Mouse (Mus musculus): ENCODE measurements around the gene Pde3a. TPM values are rescaled to one million over a fixed set of nuclear protein-coding genes. Genes with fewer than 3 reads are reported as not detected.

The Pde3a gene
- polyA plus RNA-seq, 1 experiment: 2.7 TPM

DNA sequence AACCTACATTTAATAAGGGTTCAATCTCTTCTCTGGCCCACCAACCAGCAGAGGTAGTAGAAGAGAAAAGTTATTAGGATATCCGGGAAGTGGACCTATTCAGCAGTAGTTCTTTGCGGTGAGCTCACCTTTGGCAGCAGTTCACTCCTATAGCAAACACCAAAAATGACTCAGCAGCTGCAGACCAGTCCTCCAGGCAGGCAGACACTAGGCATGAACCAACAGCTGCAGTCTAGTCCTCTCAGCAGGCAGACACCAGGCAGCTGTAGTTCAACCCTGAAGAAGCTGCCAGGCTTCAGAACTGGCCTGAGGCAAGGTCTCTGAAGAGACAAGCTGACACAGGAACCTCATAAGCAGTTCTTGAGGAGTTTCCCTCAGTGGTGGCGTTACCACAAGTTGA lies 207.5 kb downstream of the Pde3a start:
- TF ChIP-seq POLR2A (IDR thresholded peaks at IDR 0.05; ENCODE audit: borderline replicate concordance, extremely low read depth, insufficient read depth, insufficient read length, poor library complexity, severe bottlenecking) (no peak), CTCF (IDR thresholded peaks at IDR 0.05; ENCODE audit: borderline replicate concordance, extremely low read depth, insufficient read depth, insufficient read length) (no peak)
- no peak for DNase-seq (ENCODE audit: low read depth)

DNA sequence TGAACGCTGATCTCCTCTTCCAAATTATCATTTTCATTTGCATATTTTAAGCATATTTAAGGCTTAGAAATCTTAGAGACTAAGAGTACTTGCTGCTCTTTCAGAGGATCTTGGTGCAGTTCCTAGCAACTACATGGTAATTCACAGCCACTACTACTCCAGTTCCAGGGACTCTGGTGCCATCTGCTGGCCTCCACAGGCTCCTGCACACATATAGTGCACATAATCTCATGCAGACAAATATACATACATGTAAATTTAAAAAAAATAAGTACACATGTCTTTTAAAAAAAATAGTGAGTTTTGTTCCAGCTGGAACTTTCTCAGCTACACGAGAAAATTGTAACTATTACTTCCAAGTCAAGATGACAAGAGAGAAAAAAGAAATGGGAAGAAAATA lies 221.2 kb downstream of the Pde3a start:
- DNase-seq (ENCODE audit: low read depth): no peak
- no peak for TF ChIP-seq POLR2A (IDR thresholded peaks at IDR 0.05; ENCODE audit: borderline replicate concordance, extremely low read depth, insufficient read depth, insufficient read length, poor library complexity, severe bottlenecking)
- peak; percentile 8; the same call in 1 of the 2 replicates for TF ChIP-seq CTCF (IDR thresholded peaks at IDR 0.05; ENCODE audit: borderline replicate concordance, extremely low read depth, insufficient read depth, insufficient read length)

DNA sequence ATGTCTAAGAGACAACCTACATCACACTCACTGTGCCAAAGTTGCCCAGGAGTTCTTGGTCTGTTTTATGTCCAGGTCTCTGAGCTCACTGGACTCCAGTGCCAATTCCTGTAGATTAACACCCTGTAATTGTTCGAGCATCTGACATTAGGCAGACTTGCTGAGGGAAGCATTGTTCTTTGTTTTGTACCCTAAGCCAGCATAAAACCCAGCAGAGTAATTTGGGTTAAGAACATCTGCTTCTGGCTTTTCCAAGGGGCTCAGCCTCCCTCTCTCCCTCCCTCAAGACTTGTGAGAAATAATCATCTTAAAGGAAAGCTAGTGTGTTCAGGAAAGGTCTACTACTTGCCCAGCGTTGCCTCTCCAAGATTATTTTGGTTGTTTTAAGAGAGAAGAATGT lies 225.2 kb downstream of the Pde3a start:
- TF ChIP-seq POLR2A (IDR thresholded peaks at IDR 0.05; ENCODE audit: borderline replicate concordance, extremely low read depth, insufficient read depth, insufficient read length, poor library complexity, severe bottlenecking) (no peak), CTCF (IDR thresholded peaks at IDR 0.05; ENCODE audit: borderline replicate concordance, extremely low read depth, insufficient read depth, insufficient read length) (no peak)
- DNase-seq (ENCODE audit: low read depth): peak; percentile 71

DNA sequence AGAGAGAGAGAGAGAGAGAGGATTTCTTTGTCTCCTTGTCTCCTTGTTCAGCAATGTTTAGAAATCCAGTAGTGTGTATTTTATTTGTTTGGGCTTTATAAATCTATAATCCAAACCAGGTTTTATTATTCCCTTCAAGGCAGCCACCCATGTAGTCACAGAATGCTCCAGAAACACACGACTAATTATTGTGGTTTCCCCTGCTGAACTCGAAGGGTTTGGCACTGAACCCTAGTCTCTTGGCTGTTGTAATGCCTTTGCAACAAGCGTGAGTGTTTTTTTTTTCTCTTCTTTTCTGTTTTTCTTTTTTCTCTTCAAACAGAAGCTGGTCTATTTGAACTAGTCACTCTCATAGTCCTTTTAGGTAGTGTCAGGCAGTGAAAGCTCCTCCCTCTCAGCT lies 225.6 kb downstream of the Pde3a start:
- peak; percentile 78 for DNase-seq (ENCODE audit: low read depth)
- TF ChIP-seq CTCF (IDR thresholded peaks at IDR 0.05; ENCODE audit: borderline replicate concordance, extremely low read depth, insufficient read depth, insufficient read length) (no peak), POLR2A (IDR thresholded peaks at IDR 0.05; ENCODE audit: borderline replicate concordance, extremely low read depth, insufficient read depth, insufficient read length, poor library complexity, severe bottlenecking) (no peak)

DNA sequence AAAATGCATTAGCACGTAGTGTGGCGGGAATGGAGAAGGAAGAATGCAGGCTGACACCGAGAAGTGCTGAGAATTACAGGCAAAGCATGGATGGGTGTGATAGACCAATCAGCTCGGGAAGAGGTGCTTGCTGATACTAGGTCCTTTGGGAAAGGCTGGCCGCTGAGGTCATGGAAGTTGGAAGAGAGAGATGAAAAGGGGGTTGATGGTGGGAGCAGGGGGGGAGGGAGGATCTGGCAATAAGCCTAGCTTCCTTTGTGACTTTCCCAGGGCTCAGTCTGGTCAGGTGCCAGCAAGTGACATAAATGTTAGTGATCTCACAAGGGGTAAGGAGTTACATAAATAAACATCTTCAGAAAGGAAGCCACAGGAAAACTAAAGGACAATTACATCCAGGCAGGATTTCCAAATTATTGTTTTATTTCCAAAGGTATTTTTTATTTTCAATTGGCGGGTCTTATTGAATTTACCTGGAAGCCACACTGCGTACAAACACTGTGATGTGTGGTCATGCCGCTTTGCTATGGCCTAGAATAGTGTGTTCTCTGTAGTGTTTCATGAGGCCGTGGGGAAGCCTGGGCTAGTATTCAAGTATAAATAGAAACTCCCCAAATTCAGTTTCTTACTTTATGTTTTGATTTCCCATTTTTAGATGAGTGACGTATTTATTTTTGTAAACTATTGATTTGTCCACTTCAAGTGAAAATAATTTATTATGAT lies 236.4 kb downstream of the Pde3a start:
- TF ChIP-seq CTCF (IDR thresholded peaks at IDR 0.05; ENCODE audit: borderline replicate concordance, extremely low read depth, insufficient read depth, insufficient read length): no peak
- no peak for TF ChIP-seq POLR2A (IDR thresholded peaks at IDR 0.05; ENCODE audit: borderline replicate concordance, extremely low read depth, insufficient read depth, insufficient read length, poor library complexity, severe bottlenecking)
- DNase-seq (ENCODE audit: low read depth): peak; percentile 93

DNA sequence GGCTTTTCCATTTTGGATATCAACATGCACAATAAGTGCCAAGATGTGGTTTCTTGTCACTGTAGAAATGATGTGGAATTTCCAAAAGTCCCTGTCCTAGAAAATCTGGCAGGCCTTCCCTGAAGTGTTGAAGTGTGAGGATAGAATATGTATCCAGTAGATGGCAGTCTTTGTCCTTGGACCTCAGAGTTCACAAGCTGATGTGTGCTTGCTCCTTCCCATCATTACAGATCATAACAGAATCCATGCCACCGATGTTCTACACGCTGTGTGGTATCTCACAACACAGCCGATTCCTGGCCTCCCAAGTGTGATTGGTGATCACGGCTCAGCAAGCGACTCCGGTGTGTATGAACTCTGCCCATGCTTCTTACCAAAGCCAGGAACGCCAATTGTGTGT lies 238.2 kb downstream of the Pde3a start:
- TF ChIP-seq POLR2A (IDR thresholded peaks at IDR 0.05; ENCODE audit: borderline replicate concordance, extremely low read depth, insufficient read depth, insufficient read length, poor library complexity, severe bottlenecking) (no peak), CTCF (IDR thresholded peaks at IDR 0.05; ENCODE audit: borderline replicate concordance, extremely low read depth, insufficient read depth, insufficient read length) (peak; percentile 61; the same call in 1 of the 2 replicates)
- DNase-seq (ENCODE audit: low read depth): peak; percentile 85

DNA sequence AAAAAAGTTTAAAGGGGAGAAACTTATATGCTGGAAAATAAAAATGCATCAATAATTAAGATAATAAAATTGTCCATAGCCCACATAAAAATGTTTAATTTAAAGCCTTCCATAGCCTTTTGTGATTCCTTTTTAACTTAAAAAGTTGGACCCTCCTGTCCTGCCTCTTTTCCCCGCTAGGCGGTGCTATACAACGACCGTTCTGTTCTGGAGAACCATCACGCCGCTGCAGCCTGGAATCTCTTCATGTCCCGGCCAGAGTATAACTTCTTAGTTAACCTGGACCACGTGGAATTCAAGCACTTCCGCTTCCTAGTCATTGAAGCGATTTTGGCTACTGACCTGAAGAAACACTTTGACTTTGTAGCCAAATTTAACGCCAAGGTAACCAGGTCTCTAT lies 239.6 kb downstream of the Pde3a start:
- DNase-seq (ENCODE audit: low read depth): peak; percentile 76
- TF ChIP-seq CTCF (IDR thresholded peaks at IDR 0.05; ENCODE audit: borderline replicate concordance, extremely low read depth, insufficient read depth, insufficient read length) (peak; percentile 76), POLR2A (IDR thresholded peaks at IDR 0.05; ENCODE audit: borderline replicate concordance, extremely low read depth, insufficient read depth, insufficient read length, poor library complexity, severe bottlenecking) (no peak)

DNA sequence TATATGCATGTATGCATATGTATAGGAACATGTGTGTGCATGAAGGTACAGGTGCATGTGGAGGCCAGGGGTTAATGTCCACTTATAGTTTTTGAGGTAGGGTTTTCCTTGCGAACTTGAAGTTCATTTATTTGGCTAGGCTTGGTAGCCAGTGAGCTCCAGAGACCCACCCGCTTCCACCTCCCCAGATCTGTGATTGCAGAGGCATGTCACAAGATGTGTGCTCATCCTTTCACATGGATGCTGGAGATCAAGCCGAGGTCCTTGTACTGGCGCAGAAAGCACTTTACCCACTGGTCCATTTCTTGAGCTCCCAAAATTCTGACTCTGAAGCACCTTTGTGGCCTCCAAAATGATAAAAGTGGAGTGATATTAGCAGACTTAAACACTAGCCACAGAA lies 245.8 kb downstream of the Pde3a start:
- TF ChIP-seq CTCF (IDR thresholded peaks at IDR 0.05; ENCODE audit: borderline replicate concordance, extremely low read depth, insufficient read depth, insufficient read length) (no peak), POLR2A (IDR thresholded peaks at IDR 0.05; ENCODE audit: borderline replicate concordance, extremely low read depth, insufficient read depth, insufficient read length, poor library complexity, severe bottlenecking) (no peak)

DNA sequence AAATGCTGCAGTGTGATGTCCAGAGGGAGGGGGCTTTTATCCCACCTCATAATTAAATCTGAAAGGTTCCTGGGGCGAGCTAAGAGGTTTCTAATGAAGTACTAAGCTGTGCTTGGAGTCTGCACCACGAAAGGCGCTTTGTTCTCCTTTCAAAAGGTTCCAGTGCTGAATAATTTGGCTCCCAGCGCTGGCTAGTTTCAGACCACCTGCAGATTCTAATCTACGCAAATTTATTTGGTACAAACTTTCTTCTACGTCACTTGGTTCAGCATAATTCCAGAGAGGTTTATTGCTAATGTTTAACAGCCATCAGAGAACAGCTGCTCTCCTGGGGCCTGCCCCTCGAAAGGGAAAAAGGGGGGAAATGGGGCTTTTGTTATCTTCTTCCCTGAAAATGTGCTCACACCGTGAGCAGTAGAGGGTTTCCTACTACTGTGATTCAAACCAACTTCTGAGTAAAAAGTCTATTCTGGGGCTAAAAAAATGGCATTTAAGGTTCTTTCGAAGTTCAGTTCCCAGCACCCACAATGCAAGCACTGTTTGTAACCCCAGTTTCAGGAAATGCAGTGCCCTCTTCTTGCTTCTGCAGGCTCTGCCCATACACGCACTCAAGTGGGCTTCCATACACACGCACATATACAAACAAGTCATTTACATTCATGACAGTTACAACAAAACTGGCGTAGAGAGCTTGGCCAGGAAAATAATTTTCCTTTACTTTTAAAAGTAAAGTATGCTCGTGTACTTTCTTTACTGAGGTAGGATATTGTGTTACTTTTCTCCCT lies 246.8 kb downstream of the Pde3a start:
- TF ChIP-seq POLR2A (IDR thresholded peaks at IDR 0.05; ENCODE audit: borderline replicate concordance, extremely low read depth, insufficient read depth, insufficient read length, poor library complexity, severe bottlenecking) (no peak), CTCF (IDR thresholded peaks at IDR 0.05; ENCODE audit: borderline replicate concordance, extremely low read depth, insufficient read depth, insufficient read length) (no peak)

More for the DNA sequence above, 245.8 kb downstream of the Pde3a start:
- DNase-seq (ENCODE audit: low read depth): peak; percentile 14

DNA sequence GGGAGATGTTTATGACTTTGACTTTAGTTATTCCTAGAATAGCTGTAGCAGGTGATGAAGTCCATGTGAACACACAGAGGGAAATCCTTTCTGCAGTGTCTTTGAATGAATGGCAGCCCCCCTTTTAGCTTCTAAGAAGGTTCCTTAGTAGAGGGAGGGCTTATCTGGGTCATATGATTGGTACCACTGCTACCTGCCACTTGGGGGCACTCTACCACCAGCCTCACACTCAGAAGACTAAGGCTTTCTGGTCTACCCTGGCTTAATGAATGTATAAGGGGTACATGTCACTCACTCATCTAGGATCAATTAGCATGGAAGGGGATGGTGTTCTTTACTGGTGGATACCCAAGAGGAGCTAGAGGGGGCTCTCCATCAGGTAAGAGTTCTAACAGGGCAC lies 250.4 kb downstream of the Pde3a start:
- TF ChIP-seq CTCF (IDR thresholded peaks at IDR 0.05; ENCODE audit: borderline replicate concordance, extremely low read depth, insufficient read depth, insufficient read length): peak; percentile 8; the same call in 1 of the 2 replicates
- TF ChIP-seq POLR2A (IDR thresholded peaks at IDR 0.05; ENCODE audit: borderline replicate concordance, extremely low read depth, insufficient read depth, insufficient read length, poor library complexity, severe bottlenecking): no peak
- peak; percentile 17 for DNase-seq (ENCODE audit: low read depth)

More for the DNA sequence above, 246.8 kb downstream of the Pde3a start:
- peak; percentile 97 for DNase-seq (ENCODE audit: low read depth)

DNA sequence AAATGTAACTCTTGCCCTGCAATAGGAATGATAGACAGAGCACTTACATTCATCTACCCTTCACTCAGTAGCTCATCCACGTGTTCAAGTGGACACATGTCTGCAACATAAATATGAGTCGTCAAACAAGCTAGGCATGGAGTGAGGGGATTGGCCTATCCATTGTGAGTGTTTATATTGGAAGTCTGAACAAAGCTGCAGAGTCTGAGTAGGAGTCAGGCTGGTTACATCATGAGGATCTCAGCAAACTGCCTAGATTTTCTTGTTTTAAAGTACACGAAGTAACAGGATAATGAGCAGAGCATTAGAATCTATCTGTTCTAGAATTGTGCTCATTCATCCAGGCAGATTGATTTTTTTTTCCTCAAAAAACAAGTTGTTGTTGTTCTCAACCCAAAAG lies 252.1 kb downstream of the Pde3a start:
- DNase-seq (ENCODE audit: low read depth): peak; percentile 7
- TF ChIP-seq CTCF (IDR thresholded peaks at IDR 0.05; ENCODE audit: borderline replicate concordance, extremely low read depth, insufficient read depth, insufficient read length): no peak
- no peak for TF ChIP-seq POLR2A (IDR thresholded peaks at IDR 0.05; ENCODE audit: borderline replicate concordance, extremely low read depth, insufficient read depth, insufficient read length, poor library complexity, severe bottlenecking)
